Mouse (Mus musculus) urinary bladder, postnatal 0 days (tissue): ENCODE data around the gene Strn. TPM values are rescaled to one million over a fixed set of nuclear protein-coding genes. Genes with fewer than 3 reads are reported as not detected.

ENCODE experiments used
- polyA plus RNA-seq: library from polyadenylated mRNA; unstranded; fragments of >200 nt; fragmentation: Nextera tagmentation; extraction: Ambion mirVana; gene quantifications from 2 replicates; pipeline ENCODE4 v1.2.1, GENCODE M21; 2015

The Strn gene
- 2.9 and 3.6 TPM in 2 replicates for polyA plus RNA-seq

DNA sequence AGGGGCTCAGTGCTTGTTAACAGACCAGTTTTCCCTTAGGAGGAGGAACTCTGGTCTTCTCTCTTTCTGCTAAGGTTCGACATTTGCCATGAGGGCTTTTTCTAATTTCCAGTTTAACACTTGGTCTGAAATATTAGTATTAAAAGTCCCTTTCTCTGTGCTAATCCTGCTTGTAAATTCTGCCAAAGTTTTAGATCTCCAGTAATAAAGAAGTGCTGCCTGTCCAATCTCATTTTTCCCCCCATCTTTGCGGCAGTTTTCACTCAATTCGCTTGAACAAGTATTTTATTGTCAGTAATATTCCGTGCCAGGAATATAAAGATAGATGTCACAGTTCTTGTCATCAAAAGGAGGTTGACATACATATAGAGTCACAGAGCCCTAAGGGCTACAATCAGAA, at the start of gene Strn:
Gene Strn, minus strand, starts transcription at position 101 of the 400 bp plus-strand sequence.

Other genes with a start within 250 kb of the Strn start
- 0.45 and 0.65 TPM in 2 replicates for gene Vit, start 229.1 kb downstream of the Strn start, polyA plus RNA-seq
- gene Heatr5b, start 98.2 kb upstream of the Strn start, polyA plus RNA-seq: 4.6 and 6.0 TPM in 2 replicates
- 38.8 and 46.2 TPM in 2 replicates for gene Gpatch11, start 98.4 kb upstream of the Strn start, polyA plus RNA-seq
- 13.3 and 14.3 TPM in 2 replicates for gene Eif2ak2, start 145.4 kb upstream of the Strn start, polyA plus RNA-seq
- gene Sult6b1, start 169.8 kb upstream of the Strn start, polyA plus RNA-seq: 0.06 and 0.10 TPM in 2 replicates
- gene Cebpzos, start 179.3 kb upstream of the Strn start, polyA plus RNA-seq: 77.9 and 81.0 TPM in 2 replicates
- gene Cebpz, start 199.9 kb upstream of the Strn start, polyA plus RNA-seq: 35.2 and 36.6 TPM in 2 replicates
- 37.6 and 40.2 TPM in 2 replicates for gene Ndufaf7, start 199.9 kb upstream of the Strn start, polyA plus RNA-seq